Mouse (Mus musculus): Measurements from ENCODE around the gene Sapcd1.

- TF ChIP-seq CTCF (IDR thresholded peaks at IDR 0.05; ENCODE audit: insufficient read depth, low read length), result no peak
- TF ChIP-seq POLR2A (IDR thresholded peaks at IDR 0.05; ENCODE audit: borderline replicate concordance, extremely low read depth, low read depth, low read length), result no peak
These were observed 18.2 kb downstream of the Sapcd1 start for GRCm38 (mm10) chr17:35009586-35009985.
